Mouse (Mus musculus): Measurements from ENCODE around the gene Pithd1. TPM values are rescaled to one million over a fixed set of nuclear protein-coding genes. Genes with fewer than 3 reads are reported as not detected.
A peak's percentile ranks its signal among the peaks of the same experiment; 100 is the strongest.
"Not testable (repeated sequence)": the region's sequence is repeated elsewhere in the genome, so short reads cannot be mapped to it uniquely, and the experiment has no call there.

Gene Pithd1
- polyA plus RNA-seq, 1 experiment from 2014 or later, result 59.0 TPM

GRCm38 (mm10) chr4:135984556-135984955 lies 2.5 kb downstream of the Pithd1 start:
- Histone ChIP-seq H3K36me3 (peaks cover 39% of the 10 kb centered on the region), H3K9ac (no peak overlapping the region), H3K27ac (replicated peaks) (no peak overlapping the region), H3K4me1 (replicated peaks) (peaks cover 29% of the 10 kb centered on the region), H3K27me3 (no peaks in the 10 kb centered on the region), H3K4me3 (no peak overlapping the region), H3K4me2 (no peak overlapping the region), H3K9me3 (no peaks in the 10 kb centered on the region)
- 91% methylated on average over 5 of the region's 5 CpGs for WGBS
- no peak for ATAC-seq (ENCODE audit: low read depth)

DNA sequence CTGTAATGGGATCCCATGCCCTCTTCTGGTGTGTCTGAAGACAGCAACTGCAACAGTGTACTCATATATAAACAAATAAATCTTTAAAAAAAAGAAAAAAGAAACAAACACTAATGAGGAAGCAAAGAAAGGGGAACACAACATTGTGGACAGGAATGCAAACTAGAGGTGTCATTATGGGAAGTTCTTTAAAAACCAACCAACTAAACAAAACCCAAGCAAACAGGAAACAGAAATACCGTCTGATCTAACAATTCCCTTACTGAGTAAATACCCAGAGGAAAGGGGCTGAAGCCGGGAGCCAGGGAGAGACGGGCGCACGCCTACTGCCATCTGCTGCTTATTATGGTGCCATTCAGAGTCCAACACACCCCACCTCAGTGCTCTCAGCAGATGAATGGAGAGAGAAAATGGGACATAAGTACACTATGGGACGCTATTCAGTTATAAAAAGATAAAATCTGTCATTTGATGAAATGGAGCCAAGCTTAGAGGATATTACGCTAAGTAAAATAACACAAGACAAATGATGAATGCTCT lies 5.5 kb downstream of the Pithd1 start:
- Histone ChIP-seq H3K9ac (no peak overlapping the region), H3K4me2 (no peak overlapping the region), H3K4me3 (no peak overlapping the region), H3K4me1 (replicated peaks) (peaks cover 22% of the 10 kb centered on the region), H3K9me3 (no peaks in the 10 kb centered on the region), H3K36me3 (peaks cover 63% of the 10 kb centered on the region), H3K27ac (replicated peaks) (no peak overlapping the region), H3K27me3 (no peaks in the 10 kb centered on the region)
- ATAC-seq (ENCODE audit: low read depth), result no peak
- WGBS, result 79% methylated on average over 7 of the region's 7 CpGs

- H3K27ac ChIP-seq (replicated peaks); H3K4me3 ChIP-seq; H3K4me2 ChIP-seq; H3K4me1 ChIP-seq (replicated peaks); H3K9ac ChIP-seq; H3K27me3 ChIP-seq; ATAC-seq (ENCODE audit: low read depth); H3K9me3 ChIP-seq: not testable (repeated sequence)
- 92% methylated on average over 5 of the region's 5 CpGs for WGBS
- H3K36me3 ChIP-seq, result peaks cover 75% of the 10 kb centered on the region
Measured at GRCm38 (mm10) chr4:135980223-135980622, 6.8 kb downstream of the Pithd1 start.

DNA sequence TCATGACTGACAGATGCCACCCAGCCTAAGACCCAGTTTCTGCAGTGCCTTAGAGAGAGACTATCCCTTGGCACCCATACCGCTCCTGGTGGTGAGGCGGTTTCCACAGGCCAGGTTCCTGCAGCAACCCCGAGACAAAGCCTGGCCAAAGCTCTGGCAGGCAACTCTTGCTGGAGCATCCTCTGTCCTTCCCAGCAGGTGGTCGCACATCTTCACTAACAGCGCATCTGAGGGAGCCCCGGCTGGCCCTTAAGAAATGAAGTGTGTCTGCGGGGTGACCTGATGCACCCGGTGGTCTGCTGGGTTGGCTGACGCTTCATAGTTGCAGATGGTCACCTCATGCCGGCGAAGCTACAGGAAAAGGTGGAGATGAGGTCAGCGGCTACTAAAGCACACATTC lies 10.9 kb downstream of the Pithd1 start:
- 92% methylated on average over 12 of the region's 12 CpGs for WGBS
- H3K27me3 ChIP-seq, result no peaks in the 10 kb centered on the region
- no peak overlapping the region for H3K4me2 ChIP-seq
- no peak overlapping the region for H3K27ac ChIP-seq (replicated peaks)
- ATAC-seq (ENCODE audit: low read depth), result no peak
- H3K9ac ChIP-seq, result no peak overlapping the region
- no peak overlapping the region for H3K4me3 ChIP-seq
- no peaks in the 10 kb centered on the region for H3K9me3 ChIP-seq
- H3K4me1 ChIP-seq (replicated peaks), result peaks cover 16% of the 10 kb centered on the region
- H3K36me3 ChIP-seq, result peaks cover 56% of the 10 kb centered on the region

- Histone ChIP-seq H3K9ac (peak overlapping the region; percentile 93), H3K4me2 (peak overlapping the region; percentile 99), H3K4me3 (peak overlapping the region; percentile 100), H3K4me1 (replicated peaks) (peaks cover 32% of the 10 kb centered on the region), H3K27ac (replicated peaks) (no peak overlapping the region), H3K36me3 (peaks cover 63% of the 10 kb centered on the region), H3K27me3 (no peaks in the 10 kb centered on the region), H3K9me3 (no peaks in the 10 kb centered on the region)
- no peak for ATAC-seq (ENCODE audit: low read depth)
- 73% methylated on average over 13 of the region's 13 CpGs for WGBS
Measured at GRCm38 (mm10) chr4:135972911-135973811, 13.9 kb downstream of the Pithd1 start.

DNA sequence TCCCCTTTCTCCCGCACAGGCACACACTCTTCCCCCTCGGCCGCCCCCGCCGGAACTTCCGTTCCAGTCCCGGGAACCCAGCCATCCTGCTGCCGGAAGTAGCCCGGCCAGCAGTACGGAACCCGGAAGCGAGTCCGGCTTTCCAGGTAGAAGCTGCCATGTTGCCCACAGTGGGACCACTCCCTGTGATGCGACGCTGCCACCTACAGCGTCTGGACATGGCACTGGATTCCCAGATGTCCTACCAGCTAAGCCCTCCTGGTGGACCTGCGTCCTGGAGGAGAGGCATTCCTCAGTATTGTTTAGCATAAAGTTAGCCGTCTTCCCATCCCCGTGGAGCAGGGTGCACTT lies 14.5 kb downstream of the Pithd1 start, which contains the start of gene Lypla2:
Gene Lypla2, minus strand, starts transcription at position 71 of the 351 bp plus-strand sequence.
- Histone ChIP-seq H3K4me3 (peak within 1 kb of the TSS; percentile 100), H3K4me2 (peak within 1 kb of the TSS; percentile 99), H3K9ac (peak within 1 kb of the TSS; percentile 93), H3K9me3 (no peaks in the 10 kb centered on the region), H3K36me3 (peaks cover 66% of the 10 kb centered on the region), H3K27ac (replicated peaks) (peak within 1 kb of the TSS; percentile 76), H3K27me3 (no peaks in the 10 kb centered on the region), H3K4me1 (replicated peaks) (peaks cover 32% of the 10 kb centered on the region)
- peak; percentile 86 for ATAC-seq (ENCODE audit: low read depth)
- WGBS, result 1% methylated on average over 19 of the region's 19 CpGs

DNA sequence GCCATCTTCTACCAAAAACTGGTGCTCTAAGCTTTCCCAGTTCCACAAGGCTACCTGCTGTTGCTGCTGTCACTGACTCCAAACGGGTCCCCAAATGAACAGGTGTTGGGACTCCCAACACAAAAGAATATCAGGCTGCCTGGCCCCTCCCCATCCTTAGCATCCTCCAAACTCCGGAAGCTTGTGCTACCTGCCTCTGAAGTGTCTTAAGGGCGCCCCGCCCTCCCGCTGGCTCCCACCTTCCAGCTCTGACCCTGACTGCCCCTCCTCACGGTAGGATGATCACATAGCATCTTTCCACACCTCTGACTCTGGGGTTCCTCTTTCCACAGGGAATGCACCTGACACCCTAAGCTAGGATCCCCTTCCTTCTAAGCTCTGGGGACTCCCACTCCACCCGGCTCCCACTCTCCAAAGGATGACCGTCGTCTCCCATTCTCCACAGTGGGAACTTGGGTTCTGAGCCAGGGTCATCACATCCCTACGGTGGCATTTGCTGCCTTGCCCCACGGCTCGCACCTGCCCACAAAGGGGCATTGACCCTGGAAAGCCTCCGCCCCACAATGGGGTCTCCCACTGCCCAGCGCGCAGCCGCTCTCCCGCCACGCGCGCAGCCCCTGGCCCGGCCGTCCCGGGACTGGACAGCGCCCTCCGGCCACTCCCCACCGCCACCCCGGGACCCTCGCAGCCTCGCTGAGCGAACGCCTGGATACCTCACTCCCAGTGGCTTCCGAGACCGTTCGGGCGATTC lies 15.1 kb downstream of the Pithd1 start:
- WGBS, result under 1% methylated on average over 35 of the region's 35 CpGs
- H3K4me2 ChIP-seq, result peak overlapping the region; percentile 99
- peak overlapping the region; percentile 100 for H3K4me3 ChIP-seq
- peak overlapping the region; percentile 76 for H3K27ac ChIP-seq (replicated peaks)
- peaks cover 68% of the 10 kb centered on the region for H3K36me3 ChIP-seq
- H3K27me3 ChIP-seq, result no peaks in the 10 kb centered on the region
- peak; percentile 73 for ATAC-seq (ENCODE audit: low read depth)
- peak overlapping the region; percentile 93 for H3K9ac ChIP-seq
- H3K4me1 ChIP-seq (replicated peaks), result peaks cover 32% of the 10 kb centered on the region
- H3K9me3 ChIP-seq, result no peaks in the 10 kb centered on the region

DNA sequence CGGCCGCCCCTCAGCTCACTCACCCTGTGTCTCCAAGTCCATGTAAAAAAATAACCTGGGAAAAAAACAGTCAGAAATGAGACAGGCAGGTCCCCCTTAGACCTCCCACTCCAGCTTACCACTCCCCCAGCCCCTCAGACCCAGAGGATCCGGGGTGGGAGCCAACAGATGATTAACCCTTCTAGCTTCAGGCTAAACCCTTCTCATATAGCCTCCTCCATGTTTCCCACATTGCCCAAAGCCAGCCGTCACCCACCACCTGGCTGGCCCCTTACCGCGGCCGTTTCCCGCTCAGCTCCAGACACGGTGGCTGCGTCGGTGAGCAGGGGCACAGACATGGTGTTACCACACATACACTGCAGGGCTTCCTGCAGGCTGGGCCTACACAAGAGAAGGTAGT lies 16.5 kb downstream of the Pithd1 start:
- no peak overlapping the region for H3K9ac ChIP-seq
- H3K4me2 ChIP-seq, result peak overlapping the region; percentile 99
- ATAC-seq (ENCODE audit: low read depth), result no peak
- H3K4me1 ChIP-seq (replicated peaks), result peaks cover 32% of the 10 kb centered on the region
- no peaks in the 10 kb centered on the region for H3K9me3 ChIP-seq
- peak overlapping the region; percentile 100; the same call in 1 of the 2 replicates for H3K4me3 ChIP-seq
- H3K27ac ChIP-seq (replicated peaks), result no peak overlapping the region
- WGBS, result 91% methylated on average over 11 of the region's 11 CpGs
- H3K27me3 ChIP-seq, result no peaks in the 10 kb centered on the region
- H3K36me3 ChIP-seq, result peaks cover 68% of the 10 kb centered on the region

DNA sequence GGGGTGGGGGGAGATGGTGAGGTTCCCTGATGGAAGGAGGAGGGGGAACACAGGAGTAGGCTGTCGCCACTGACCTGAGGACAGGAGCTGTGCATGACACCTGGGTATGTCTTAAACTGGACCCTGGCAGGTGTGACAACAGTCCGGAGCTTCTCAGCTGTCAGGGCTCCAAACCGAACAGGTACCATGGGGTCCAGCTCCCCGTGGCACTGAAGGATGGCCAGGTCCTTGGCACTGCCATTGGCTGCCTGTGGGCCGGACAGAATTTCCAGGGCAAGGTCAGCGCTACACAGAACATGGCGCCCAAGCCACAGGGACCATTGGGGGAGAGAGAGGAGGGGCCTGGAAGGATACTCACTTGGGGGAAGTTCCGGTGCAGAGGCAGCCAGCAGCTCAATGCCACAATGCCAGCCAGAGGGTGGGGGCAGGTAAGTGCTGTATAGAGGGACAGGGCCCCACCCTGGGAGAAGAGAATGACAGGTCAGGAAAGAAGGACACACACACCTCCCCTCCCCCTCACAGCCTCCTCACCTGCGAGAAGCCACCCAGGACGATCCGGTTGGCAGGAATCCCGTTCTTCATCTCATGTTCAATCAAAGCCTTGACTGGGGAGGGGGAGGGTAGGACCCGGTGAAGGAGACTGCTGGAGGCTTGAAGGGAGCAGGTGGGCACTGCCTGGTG lies 17.9 kb downstream of the Pithd1 start:
- Histone ChIP-seq H3K27ac (replicated peaks) (no peak overlapping the region), H3K9me3 (no peaks in the 10 kb centered on the region), H3K9ac (no peak overlapping the region), H3K4me3 (no peak overlapping the region), H3K4me2 (no peak overlapping the region), H3K36me3 (peaks cover 59% of the 10 kb centered on the region), H3K27me3 (no peaks in the 10 kb centered on the region), H3K4me1 (replicated peaks) (peaks cover 43% of the 10 kb centered on the region)
- WGBS, result 90% methylated on average over 13 of the region's 13 CpGs
- ATAC-seq (ENCODE audit: low read depth), result no peak

GRCm38 (mm10) chr4:135968271-135968869 lies 18.7 kb downstream of the Pithd1 start:
- Histone ChIP-seq H3K36me3 (peaks cover 57% of the 10 kb centered on the region), H3K27ac (replicated peaks) (no peak overlapping the region), H3K27me3 (no peaks in the 10 kb centered on the region), H3K4me2 (no peak overlapping the region), H3K4me3 (no peak overlapping the region), H3K9me3 (no peaks in the 10 kb centered on the region), H3K9ac (no peak overlapping the region), H3K4me1 (replicated peaks) (peaks cover 46% of the 10 kb centered on the region)
- WGBS, result 77% methylated on average over 19 of the region's 19 CpGs
- no peak for ATAC-seq (ENCODE audit: low read depth)

DNA sequence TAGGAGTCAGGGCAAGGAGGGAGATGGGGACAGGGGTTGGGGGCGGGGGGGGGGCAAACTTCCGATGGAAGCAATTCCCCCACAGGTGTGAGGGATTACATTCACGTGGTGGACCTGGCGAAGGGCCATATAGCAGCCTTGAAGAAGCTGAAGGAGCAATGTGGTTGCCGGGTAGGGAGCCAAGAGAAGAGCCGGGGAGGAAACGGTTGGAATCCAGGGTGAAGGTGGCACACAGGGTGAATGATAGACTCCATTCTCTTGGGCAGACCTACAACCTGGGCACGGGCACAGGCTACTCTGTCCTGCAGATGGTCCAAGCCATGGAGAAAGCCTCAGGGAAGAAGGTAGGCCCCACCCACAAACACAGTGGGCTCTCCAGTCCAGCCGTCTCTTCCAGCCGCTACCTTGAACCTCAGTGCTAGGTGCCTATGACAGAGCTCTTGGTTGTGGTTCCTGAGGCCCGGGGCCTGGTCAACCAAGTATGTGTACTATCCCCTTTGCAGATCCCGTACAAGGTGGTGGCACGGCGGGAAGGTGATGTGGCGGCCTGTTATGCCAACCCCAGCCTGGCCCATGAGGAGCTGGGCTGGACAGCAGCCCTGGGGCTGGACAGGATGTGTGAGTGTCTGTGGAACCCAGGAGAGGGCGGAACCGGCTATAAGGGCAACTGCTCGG lies 19.8 kb downstream of the Pithd1 start:
- H3K36me3 ChIP-seq, result peaks cover 57% of the 10 kb centered on the region
- no peak overlapping the region for H3K27ac ChIP-seq (replicated peaks)
- ATAC-seq (ENCODE audit: low read depth), result no peak
- H3K9ac ChIP-seq, result no peak overlapping the region
- no peak overlapping the region for H3K4me2 ChIP-seq
- peaks cover 46% of the 10 kb centered on the region for H3K4me1 ChIP-seq (replicated peaks)
- H3K9me3 ChIP-seq, result no peaks in the 10 kb centered on the region
- H3K4me3 ChIP-seq, result no peak overlapping the region
- H3K27me3 ChIP-seq, result no peaks in the 10 kb centered on the region
- 91% methylated on average over 18 of the region's 18 CpGs for WGBS

Data from neural tube, embryonic 13.5 days (tissue).